ENCODE assay signal across 38 mouse cellular contexts in the genomic region with DNA sequence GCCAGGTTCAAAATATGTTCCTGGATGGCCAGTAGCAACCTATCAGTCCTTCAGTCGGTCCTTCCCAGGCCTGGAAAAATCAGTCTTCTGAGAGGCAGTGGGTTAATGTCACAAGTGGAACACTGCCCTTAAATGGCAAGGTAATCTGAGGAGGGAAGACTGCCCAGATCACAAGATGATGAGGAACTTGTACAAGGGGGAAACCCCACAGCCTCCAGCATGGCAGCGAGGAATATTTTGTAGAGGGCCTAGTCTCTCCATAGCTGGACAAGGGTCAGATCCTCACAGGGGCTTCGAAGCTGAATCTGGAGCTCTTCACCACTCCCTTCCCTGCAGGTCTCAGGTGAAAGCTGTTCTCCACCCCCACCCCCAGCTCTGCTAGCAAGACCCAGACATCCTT. TPM values are rescaled to one million over a fixed set of nuclear protein-coding genes. Genes with fewer than 3 reads are reported as not detected.
A peak's percentile ranks its signal among the peaks of the same experiment; 100 is the strongest.
DNase-seq lines count a peak whose midpoint lies in the region; ATAC-seq and TF ChIP-seq lines count a peak whose summit lies in the region.
"Had no signal": no experiment of that assay in that cellular context is flagged by ENCODE, and none has a peak within 500 bp of the region (broad histone marks: within the 10 kb centered on the region; RNA-seq: fewer than 3 reads in every experiment).

No protein-coding gene starts in this region.

- H3K4me1 ChIP-seq in hindbrain, postnatal 0 days (ENCODE audit: insufficient read depth, low read length): no peaks in the 10 kb centered on the region
- H3K4me1 ChIP-seq: embryonic facial prominence, embryonic 15.5 days; forebrain, embryonic 13.5 days; hindbrain, embryonic 10.5 days; hindbrain, embryonic 15.5 days; kidney, embryonic 15.5 days; limb, embryonic 15.5 days; midbrain, embryonic 15.5 days had no signal

- WGBS in hindbrain, postnatal 0 days: 92% methylated on average over 3 of the region's 3 CpGs

- H3K4me2 ChIP-seq in hindbrain, postnatal 0 days (ENCODE audit: low read depth, low read length): no peak overlapping the region
- H3K4me2 ChIP-seq: embryonic facial prominence, embryonic 15.5 days; forebrain, embryonic 13.5 days; hindbrain, embryonic 15.5 days; kidney, embryonic 15.5 days; limb, embryonic 15.5 days; liver, embryonic 13.5 days; midbrain, embryonic 15.5 days had no signal

- no peaks in the 10 kb centered on the region for H3K36me3 ChIP-seq in hindbrain, postnatal 0 days (ENCODE audit: insufficient read depth, low read length)
- H3K36me3 ChIP-seq: embryonic facial prominence, embryonic 10.5 days; embryonic facial prominence, embryonic 15.5 days; hindbrain, embryonic 10.5 days; hindbrain, embryonic 15.5 days; kidney, embryonic 15.5 days; limb, embryonic 10.5 days; limb, embryonic 15.5 days; liver, embryonic 13.5 days; midbrain, embryonic 15.5 days had no signal

- no peaks in the 10 kb centered on the region for H3K9me3 ChIP-seq in hindbrain, postnatal 0 days (ENCODE audit: low read length)
- H3K9me3 ChIP-seq: embryonic facial prominence, embryonic 10.5 days; embryonic facial prominence, embryonic 15.5 days; forebrain, embryonic 13.5 days; hindbrain, embryonic 10.5 days; hindbrain, embryonic 15.5 days; kidney, embryonic 15.5 days; limb, embryonic 10.5 days; limb, embryonic 15.5 days; liver, embryonic 13.5 days; midbrain, embryonic 15.5 days had no signal

- TF ChIP-seq CTCF in hindbrain, postnatal 0 days (IDR thresholded peaks at IDR 0.05; ENCODE audit: low read depth): no peak

- H3K27ac ChIP-seq in hindbrain, postnatal 0 days: no peak overlapping the region
- H3K27ac ChIP-seq: embryonic facial prominence, embryonic 10.5 days; embryonic facial prominence, embryonic 15.5 days; forebrain, embryonic 13.5 days; hindbrain, embryonic 10.5 days; hindbrain, embryonic 15.5 days; kidney, embryonic 15.5 days; limb, embryonic 10.5 days; limb, embryonic 15.5 days; liver, embryonic 13.5 days; midbrain, embryonic 15.5 days; stomach, postnatal 0 days had no signal

- peak; percentile 15 for DNase-seq in layer of hippocampus, adult 9-11 months
- DNase-seq in layer of hippocampus, postnatal 10 days (ENCODE audit: low spot score in 2 of 2): no peak
- DNase-seq in spleen, postnatal 36 days (ENCODE audit: low spot score in 2 of 2): peak; percentile 18 to 25
- DNase-seq in spleen, postnatal 4 days (ENCODE audit: low spot score in 2 of 2): no peak
- no peak for DNase-seq in adrenal gland, postnatal 10 days
- no peak for DNase-seq in hindbrain, postnatal 0 days (ENCODE audit: low spot score)
- DNase-seq: adrenal gland, postnatal 36 days; cerebellum, adult 2 months; cerebellum, postnatal 14 days; gastrocnemius, postnatal 25 days; heart, postnatal 14 days; kidney, adult 18-20 months; kidney, postnatal 25 days; liver, embryonic 13.5 days; lung, adult 2 months; lung, postnatal 14 days; right cerebral cortex, adult 18-20 months; thymus, adult 18-20 months; thymus, postnatal 25 days had no signal

- ATAC-seq in monocyte, adult 5-6 weeks (replicated peaks; ENCODE audit: insufficient number of reproducible peaks, low FRiP score, low TSS enrichment, poor library complexity, severe bottlenecking): peak; percentile 68; the same call in 1 of the 2 replicates
- ATAC-seq in hindbrain, postnatal 0 days: no peak
- ATAC-seq: forebrain, embryonic 13.5 days; midbrain, embryonic 15.5 days had no signal

- H3K27me3 ChIP-seq in hindbrain, postnatal 0 days (ENCODE audit: insufficient read depth, low read length): no peaks in the 10 kb centered on the region
- H3K27me3 ChIP-seq: embryonic facial prominence, embryonic 15.5 days; forebrain, embryonic 13.5 days; hindbrain, embryonic 15.5 days; kidney, embryonic 15.5 days; limb, embryonic 15.5 days; liver, embryonic 13.5 days; midbrain, embryonic 15.5 days had no signal

- no peak overlapping the region for H3K4me3 ChIP-seq in hindbrain, postnatal 0 days (ENCODE audit: low read length)
- H3K4me3 ChIP-seq: embryonic facial prominence, embryonic 10.5 days; embryonic facial prominence, embryonic 15.5 days; forebrain, embryonic 13.5 days; hindbrain, embryonic 10.5 days; hindbrain, embryonic 15.5 days; kidney, embryonic 15.5 days; limb, embryonic 10.5 days; limb, embryonic 15.5 days; liver, embryonic 13.5 days; midbrain, embryonic 15.5 days had no signal

- no peak overlapping the region for H3K9ac ChIP-seq in hindbrain, postnatal 0 days (replicated peaks; ENCODE audit: low read length)
- H3K9ac ChIP-seq: embryonic facial prominence, embryonic 15.5 days; forebrain, embryonic 13.5 days; hindbrain, embryonic 15.5 days; kidney, embryonic 15.5 days; limb, embryonic 15.5 days; liver, embryonic 13.5 days; midbrain, embryonic 15.5 days had no signal

RNA-seq across cellular contexts. Expression of a gene that starts 2.5 kb away (rescaled TPM):
- total RNA-seq in layer of hippocampus, postnatal 10 days (2021): not detected
- not detected in 3 replicates for total RNA-seq in monocyte, adult 5-6 weeks (2017)
- total RNA-seq in adrenal gland, postnatal 10 days (2021): under 1 TPM in 1 of 2 experiments, not detected in 1; 0.42 TPM
- 0.65 TPM in 1 of 2 replicates, not detected in the other for total RNA-seq in hindbrain, postnatal 0 days (2014; rRNA removed)
- not detected in 2 replicates for polyA plus RNA-seq in hindbrain, postnatal 0 days (2015; fragmentation: Nextera tagmentation; extraction: Ambion mirVana)
- total RNA-seq: gastrocnemius, postnatal 25 days; heart, adult 8-10 months; heart, postnatal 14 days; layer of hippocampus, adult 18-20 months; layer of hippocampus, postnatal 25 days; megakaryocyte-erythroid progenitor cell, adult 5-6 weeks; neutrophil, adult 5-6 weeks had no signal
- polyA plus RNA-seq: cerebellum, adult 2 months; embryonic facial prominence, embryonic 10.5 days; forebrain, embryonic 13.5 days; heart, embryonic 14.5 days; hindbrain, embryonic 10.5 days; hindbrain, embryonic 15.5 days; intestine, embryonic 14.5 days; kidney, embryonic 15.5 days; limb, embryonic 10.5 days; liver, embryonic 13.5 days; lung, adult 2 months; midbrain, embryonic 15.5 days; neural tube, embryonic 11.5 days; stomach, postnatal 0 days had no signal

RNA-seq across cellular contexts. Expression of a gene that starts 16.7 kb away (rescaled TPM):
- total RNA-seq in layer of hippocampus, postnatal 10 days (2021): 10 to 100 TPM; 13.7 to 15.6 TPM
- total RNA-seq in monocyte, adult 5-6 weeks (2017): 5.4 to 18.0 TPM (median 16.4 TPM) in 3 replicates
- total RNA-seq in adrenal gland, postnatal 10 days (2021): 1 to 10 TPM; 5.8 to 6.0 TPM
- total RNA-seq in hindbrain, postnatal 0 days (2014; rRNA removed): 8.7 and 8.8 TPM in 2 replicates
- 53.7 and 54.5 TPM in 2 replicates for polyA plus RNA-seq in hindbrain, postnatal 0 days (2015; fragmentation: Nextera tagmentation; extraction: Ambion mirVana)

RNA-seq across cellular contexts. Expression of a gene that starts 27.9 kb away (rescaled TPM):
- total RNA-seq in layer of hippocampus, postnatal 10 days (2021): 10 to 100 TPM; 43.9 to 47.5 TPM
- total RNA-seq in monocyte, adult 5-6 weeks (2017): 58.4 to 78.2 TPM (median 76.1 TPM) in 3 replicates
- 10 to 100 TPM; 73.1 to 78.1 TPM for total RNA-seq in adrenal gland, postnatal 10 days (2021)
- total RNA-seq in hindbrain, postnatal 0 days (2014; rRNA removed): 49.3 and 49.4 TPM in 2 replicates
- 47.6 and 52.5 TPM in 2 replicates for polyA plus RNA-seq in hindbrain, postnatal 0 days (2015; fragmentation: Nextera tagmentation; extraction: Ambion mirVana)

Comparison
In these comparisons a context has a peak if more than half of its experiments do, and no peak if none do; other contexts are left out.
1. DNase-seq: peak in layer of hippocampus, adult 9-11 months (single experiment) and spleen, postnatal 36 days (2 of 2); none in layer of hippocampus, postnatal 10 days (0 of 2), spleen, postnatal 4 days (0 of 2), adrenal gland, postnatal 10 days (single experiment) and hindbrain, postnatal 0 days (single experiment).